Mouse (Mus musculus): Measurements from ENCODE around the gene Fut2.

DNA sequence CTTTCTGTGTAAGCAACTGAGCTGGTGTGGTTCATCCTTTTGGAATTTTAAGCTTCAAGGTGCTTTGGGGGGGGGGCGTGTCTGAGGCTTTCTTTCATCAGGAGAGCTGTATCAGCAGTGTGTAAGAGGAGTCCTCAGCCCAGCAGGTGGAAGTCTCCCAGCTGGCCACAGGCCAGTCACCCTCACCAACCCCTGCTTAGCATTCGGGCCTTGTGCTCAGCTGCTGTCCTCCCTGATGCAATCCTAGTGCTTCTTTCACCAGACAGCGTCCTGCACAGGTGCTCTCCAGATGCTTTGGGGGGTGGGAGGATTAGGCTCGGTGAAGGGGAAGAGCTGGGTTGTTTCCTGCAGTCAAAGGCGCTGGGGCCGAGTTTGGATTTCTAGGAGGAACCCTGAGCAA lies 49.9 kb downstream of the Fut2 start:
- TF ChIP-seq POLR2A (IDR thresholded peaks at IDR 0.05; ENCODE audit: insufficient read depth, low read depth, low read length) (no peak), CTCF (IDR thresholded peaks at IDR 0.05; ENCODE audit: insufficient read depth, low read depth, low read length) (no peak)

All from olfactory bulb, adult 2 months (tissue).